Mouse (Mus musculus): ENCODE measurements around the gene Med27. TPM values are rescaled to one million over a fixed set of nuclear protein-coding genes. Genes with fewer than 3 reads are reported as not detected.
"Not testable (repeated sequence)": the region's sequence is repeated elsewhere in the genome, so short reads cannot be mapped to it uniquely, and the experiment has no call there.

Med27 gene
- total RNA-seq, 2 experiments from 2014 or later, result 26.5 to 28.2 TPM

DNA sequence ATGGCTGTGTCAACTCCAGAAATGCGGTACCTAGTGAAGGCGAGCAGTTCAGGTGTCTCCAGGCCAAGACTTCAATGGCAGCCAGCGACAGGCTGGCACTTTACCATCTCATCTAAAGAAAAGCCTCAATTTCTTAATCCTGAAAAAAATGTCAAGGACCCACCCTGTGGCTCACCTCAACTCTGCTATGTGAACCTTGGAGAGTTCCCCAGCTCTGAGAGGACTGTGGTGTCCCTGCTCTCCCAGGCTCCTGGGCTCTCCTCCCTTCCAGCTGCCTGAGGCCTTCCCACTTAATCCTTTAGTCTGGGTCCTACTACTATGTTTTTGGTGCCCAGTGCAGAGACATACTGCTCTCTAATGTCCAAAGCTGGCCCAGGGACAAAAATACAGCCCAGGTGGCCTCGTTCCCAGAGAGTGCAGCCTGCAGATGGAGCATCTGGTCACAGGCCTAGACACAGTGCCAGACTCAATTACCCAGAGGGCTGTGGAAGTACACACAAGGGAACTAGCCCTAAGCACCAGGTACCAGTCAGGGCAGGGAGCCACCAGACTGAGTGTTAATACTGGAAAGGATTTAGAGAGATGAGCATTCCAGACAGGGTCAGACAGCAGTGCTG lies 169.3 kb downstream of the Med27 start:
- DNase-seq (ENCODE audit: low spot score in 2 of 2), result no peak

DNA sequence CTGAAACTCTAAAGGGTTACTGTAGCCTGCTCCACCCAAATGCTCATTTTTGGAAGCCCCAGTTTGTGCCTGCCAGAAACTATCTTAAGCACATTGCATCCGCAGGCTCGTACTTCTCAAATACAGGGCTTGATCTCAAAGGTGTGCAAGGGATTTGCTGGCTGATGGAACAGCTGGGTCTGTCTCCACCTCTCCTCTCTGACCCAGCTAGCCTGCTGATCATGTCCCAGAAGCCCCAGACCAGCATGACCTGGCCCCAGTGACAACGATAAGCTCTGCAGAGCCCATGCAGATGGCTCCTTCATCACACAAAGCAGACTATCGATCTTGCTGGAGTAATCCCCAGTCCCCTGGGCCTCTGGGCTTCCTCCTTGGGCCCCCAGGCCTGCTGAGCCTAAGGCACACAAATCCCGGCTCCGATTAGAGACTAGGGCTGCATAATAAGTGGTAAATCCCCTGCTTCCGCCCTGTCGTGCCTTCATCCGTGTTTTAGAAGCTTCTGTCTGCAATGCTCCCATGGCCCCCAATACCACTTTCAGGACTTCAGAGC lies 170.1 kb downstream of the Med27 start:
- no peak for DNase-seq (ENCODE audit: low spot score in 2 of 2)

DNA sequence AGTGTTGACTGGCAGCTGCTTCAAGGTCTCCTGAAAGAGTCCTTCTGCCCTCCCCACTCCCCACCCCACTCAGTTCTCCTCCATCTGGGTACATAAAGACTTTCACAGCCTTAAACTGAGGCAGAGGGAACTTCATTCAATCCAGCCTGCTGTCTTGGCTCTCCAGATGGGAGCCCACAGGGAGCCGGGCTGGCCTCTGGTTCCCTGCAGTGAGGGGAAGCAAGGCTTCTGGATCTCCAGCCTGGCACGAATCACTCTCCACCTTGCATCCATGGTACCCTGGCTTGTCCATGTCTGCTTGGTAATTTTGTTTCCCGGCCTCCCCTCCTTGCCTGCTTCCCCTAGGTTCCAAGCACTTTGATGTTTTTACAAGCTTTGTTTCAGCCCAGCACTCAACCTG lies 172.8 kb downstream of the Med27 start:
- DNase-seq (ENCODE audit: low spot score in 2 of 2), result no peak

DNA sequence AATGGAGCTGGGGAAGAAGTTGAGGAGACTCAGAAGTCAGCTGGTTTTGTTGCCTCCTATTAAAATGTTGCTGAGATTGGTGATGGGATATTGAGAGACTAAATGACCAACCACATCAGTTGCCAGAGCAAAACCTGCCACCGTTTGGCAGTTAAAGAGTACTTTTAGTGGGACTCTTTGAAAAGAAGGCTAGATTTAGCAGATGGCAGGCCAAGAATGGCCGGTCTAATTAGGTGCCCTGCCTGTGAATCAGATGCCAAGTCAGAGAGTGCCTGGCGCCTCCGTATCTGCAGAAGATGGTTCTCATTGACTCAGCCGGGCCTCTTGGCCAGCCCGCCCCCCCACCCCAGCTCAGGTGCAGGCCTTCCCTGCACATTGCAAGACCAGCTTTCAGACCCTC lies 173.6 kb downstream of the Med27 start:
- DNase-seq (ENCODE audit: low spot score in 2 of 2), result no peak

DNA sequence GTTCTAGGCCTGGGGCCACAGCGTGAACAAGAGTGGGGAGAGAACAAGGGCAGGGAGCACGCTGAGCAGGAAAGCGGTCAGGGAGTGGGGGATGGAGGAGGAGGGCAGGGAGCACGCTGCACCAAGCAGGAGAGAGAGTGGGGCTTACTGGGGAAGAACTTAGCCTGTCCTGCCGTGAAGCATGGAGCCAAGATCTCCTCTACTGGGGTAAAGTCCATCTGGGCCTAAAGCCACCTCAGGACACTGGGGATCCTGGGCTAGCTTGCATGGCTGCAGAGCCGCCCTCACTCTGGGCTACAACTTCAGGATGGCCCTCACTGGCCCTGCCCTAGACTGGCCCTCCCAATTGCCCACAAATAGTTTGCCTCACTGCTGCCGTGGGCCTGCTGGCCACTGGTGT lies 174.9 kb downstream of the Med27 start:
- no peak for DNase-seq (ENCODE audit: low spot score in 2 of 2)

DNA sequence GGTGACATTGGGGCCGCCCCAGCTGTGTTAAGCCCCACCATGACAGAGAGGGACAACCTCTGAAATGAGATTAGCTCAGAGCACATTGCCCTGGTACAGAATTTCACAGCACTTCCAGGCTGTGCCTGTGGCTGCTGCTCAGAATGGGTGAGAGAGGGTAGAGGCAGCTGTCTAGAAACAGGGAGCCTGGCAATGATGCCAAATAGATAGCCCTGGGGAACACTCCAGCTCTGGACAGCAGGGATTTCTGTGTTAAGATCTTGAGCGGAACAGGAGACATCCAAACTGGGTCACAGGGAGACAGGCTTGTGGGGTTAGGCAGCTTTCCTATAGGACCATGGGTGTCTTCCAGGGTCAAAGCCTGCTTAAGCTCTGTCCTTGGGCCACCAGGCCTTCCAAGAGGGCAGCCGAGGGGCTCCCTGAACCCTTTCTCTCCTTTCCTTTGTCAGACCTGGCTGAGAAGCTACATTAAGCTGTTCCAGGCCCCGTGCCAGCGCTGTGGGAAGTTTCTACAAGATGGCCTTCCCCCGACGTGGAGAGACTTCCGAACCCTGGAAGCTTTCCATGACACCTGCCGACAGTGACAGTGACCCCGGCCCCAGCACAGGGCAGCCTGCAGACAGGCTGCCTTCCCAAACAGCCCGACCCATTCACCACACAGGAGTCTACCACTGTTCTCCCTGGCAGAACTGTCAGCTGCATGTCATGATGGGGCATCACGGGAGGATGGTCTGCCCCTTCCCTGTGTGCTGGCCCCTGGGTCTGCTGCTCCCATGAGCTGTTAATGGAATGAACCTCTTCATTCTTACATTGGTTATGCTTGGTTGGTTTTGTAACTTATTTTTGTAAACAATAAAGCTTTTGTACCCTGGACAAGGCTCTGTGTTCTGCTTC lies 177.5 kb downstream of the Med27 start:
- no peak for DNase-seq (ENCODE audit: low spot score in 2 of 2)

DNA sequence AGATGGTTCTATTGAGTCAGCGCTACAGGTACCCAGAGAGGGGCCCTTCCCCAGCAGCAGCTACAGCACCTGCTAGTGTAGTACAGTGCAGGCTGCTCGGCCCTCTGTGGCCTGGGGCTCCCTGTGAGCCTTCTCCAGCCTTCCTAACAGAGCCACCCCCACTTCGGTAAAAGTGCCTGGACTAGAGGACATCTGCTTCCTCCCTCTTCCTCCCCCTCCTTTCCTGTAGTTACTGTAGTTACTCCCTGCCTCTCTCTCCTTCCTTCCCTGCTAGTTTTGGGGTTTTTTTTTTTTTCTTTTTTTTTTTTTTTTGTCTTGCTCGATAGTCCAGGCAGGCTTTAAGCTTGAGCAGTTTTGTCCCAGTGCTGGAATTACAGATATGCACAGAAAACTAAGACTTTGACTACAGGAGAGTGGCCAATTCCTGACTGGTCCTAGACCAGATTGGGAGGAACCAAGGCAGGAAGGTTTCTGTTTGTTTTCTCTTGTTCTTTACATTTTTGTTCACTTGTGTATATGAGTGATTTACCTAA lies 178.7 kb downstream of the Med27 start:
- DNase-seq (ENCODE audit: low spot score in 2 of 2), result no peak

DNA sequence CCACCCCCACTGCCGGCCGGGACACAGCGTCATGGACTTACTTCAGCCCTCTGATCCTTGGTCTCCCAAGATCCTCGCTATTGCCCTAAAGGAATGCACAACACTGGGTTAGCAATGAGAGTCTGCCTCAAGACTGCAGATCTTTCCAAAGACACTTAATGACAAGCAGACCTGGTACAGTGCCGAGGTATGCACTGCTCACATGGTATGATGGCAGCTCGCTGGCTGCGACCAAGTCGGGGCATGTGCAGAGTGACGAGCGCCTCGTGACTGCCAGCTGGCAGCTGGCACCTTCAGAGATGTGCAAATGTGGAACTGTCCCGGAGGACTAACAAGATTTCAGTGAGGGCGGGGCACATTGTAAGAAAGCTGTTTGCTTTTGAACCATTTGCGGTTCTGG lies 179.6 kb downstream of the Med27 start:
- DNase-seq (ENCODE audit: low spot score in 2 of 2), result no peak

DNA sequence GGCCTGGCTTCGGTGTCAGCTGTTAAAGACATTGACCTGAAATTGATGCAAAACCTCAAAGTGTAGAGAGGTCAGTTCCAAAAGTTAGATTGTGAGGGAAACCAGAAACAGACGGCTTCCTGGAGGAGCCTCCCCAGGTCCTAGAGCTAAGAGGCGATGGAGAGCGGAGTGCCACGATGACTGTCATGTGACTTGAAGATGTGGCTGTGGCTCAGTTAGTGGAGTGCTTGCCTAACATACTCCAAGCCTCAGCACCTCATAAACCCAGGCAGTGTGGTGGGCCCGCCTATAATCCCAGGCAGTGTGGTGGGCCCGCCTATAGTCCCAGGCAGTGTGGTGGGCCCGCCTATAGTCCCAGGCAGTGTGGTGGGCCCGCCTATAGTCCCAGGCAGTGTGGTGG lies 180.9 kb downstream of the Med27 start:
- not testable (repeated sequence) for DNase-seq (ENCODE audit: low spot score in 2 of 2)

DNA sequence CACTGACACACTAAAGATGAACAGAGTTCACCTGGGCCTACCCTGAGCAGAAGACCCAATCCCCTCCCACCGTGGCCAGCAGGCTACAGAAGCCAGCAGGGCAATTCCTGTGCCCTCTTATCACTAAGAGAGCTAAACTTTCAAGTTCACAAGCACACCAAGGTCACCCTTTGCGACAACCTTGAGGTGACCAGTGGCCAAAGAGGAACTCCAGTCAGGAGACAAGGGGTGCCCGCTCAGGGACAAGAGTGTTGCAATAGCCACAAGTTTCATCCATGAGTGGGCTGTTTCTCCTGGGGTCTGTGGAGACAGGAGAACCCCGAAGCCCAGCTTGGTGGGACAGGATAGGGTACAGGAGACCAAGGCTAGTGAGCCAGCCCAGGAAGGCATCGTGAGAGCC lies 182.2 kb downstream of the Med27 start:
- DNase-seq (ENCODE audit: low spot score in 2 of 2), result no peak

DNA sequence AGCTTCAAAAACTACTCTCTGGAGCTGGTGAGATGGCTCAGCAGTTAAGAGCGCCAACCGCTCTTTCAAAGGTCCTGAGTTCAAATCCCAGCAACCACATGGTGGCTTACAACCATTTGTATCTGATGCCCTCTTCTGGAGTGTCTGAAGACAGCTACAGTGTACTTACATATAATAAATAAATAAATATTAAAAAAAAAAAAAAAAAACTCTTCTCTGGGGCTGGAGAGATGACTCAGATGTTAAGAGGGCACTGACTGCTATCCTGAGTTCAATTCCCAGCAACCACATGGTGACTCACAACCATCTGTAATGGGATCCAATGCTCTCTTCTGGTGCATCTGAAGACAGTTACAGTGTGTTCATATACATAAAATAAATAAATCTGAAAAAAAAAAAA lies 183.2 kb downstream of the Med27 start:
- DNase-seq (ENCODE audit: low spot score in 2 of 2), result not testable (repeated sequence)

DNA sequence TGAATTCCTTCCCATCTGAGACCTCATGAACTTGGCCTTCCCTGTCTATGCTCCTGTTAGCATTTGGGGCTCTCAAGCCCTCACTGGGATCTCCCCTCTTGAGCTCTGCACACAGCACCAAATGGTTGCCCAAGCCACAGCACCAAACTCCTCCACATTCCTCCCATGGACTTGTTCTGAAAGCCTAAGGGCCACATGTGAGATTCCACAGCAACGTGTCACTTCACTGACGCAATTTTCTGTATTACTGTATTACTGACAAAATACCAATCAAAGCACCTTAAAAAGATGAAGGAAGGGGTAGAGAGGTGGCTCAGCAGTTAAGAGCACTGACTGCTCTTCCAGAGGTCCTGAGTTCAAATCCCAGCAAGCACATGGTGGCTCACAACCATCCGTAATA lies 185.6 kb downstream of the Med27 start:
- no peak for DNase-seq (ENCODE audit: low spot score in 2 of 2)

DNA sequence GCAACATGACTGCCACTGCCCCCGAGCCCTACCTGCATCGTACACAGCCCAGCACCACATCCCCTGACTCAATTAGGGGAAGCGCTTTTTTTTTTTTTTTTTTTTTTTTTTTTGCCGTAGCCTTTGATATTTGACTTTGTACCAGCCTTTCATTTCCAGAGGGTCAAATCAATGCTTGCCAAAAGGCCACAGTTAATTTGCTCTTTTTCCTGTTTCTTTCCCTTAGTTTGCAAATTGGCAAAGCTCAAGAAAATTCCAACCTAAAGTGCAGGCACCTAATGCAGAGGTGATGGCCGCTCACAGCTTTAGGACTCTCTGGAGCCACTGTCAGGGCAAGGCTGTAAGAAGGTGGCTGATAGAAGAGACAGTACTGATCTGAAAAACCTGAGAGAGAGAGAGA lies 186.3 kb downstream of the Med27 start:
- no peak for DNase-seq (ENCODE audit: low spot score in 2 of 2)

DNA sequence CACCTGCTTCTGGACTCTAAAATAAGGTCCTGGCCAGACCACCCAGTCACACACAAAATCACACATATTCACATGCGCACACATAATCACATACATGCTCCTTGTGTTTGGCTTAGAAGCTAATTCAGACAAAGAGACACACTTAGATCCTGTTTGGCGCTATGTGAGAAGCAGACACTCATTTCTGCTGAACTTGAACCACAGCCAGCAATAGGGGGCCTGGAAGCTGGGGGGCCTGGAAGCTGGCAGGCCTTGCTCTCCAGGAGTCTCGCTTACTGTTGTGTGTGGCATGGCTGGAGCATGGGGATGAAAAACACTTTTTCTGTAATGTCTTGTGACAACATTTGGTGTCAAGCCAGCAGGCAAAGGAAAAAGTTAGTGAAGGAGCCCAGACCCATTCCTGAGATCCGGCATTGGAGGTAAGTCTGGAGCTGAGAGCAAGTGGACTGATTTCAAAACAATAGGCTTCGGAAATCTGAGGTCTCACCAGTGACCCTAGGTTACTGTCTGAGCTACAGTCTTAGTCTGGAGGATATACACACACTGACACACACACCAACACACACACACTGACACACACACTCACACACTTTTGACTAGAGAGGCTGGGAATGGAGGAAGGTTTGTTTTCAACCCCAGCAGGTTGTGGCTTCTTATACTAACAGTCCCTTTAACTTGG lies 189.1 kb downstream of the Med27 start:
- no peak for DNase-seq (ENCODE audit: low spot score in 2 of 2)

DNA sequence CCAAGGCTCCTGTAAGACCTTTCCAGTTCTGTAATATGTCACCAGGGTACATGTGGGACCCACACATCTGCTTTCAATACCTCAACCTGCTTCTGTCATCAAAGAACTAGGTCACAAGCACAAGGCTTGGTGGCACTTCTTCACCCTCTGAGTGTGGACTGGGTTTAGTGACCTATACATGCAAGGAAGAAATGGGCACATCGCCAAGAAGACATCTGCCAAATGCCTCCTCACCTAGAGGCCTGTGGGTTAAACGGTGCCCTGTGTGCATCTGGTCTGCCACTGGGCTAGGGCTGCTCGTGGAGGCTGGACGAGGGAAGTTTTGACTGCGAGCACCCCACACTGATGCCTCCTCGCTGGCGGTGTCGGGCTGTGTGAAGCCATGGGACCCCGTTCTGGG lies 189.9 kb downstream of the Med27 start:
- DNase-seq (ENCODE audit: low spot score in 2 of 2), result no peak

DNA sequence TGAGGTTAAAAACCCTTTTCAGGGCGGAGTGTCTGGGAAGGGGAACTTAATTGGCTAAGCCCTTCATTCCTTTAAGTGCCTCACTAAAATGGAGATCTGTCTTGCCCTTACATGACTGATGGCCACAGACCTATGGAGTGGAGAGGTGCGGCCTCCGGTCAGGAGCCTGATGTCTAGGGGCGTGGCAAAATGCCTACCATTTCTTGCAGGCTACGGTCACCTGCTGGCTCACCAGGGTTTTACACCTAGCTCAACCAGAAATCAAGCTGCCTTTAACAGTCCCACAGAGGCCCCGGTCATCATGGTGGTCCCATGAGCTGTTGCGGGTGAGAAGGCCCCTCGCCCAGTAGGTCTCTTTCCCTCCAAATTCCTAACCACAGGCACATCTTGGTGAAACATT lies 190.7 kb downstream of the Med27 start:
- no peak for DNase-seq (ENCODE audit: low spot score in 2 of 2)

DNA sequence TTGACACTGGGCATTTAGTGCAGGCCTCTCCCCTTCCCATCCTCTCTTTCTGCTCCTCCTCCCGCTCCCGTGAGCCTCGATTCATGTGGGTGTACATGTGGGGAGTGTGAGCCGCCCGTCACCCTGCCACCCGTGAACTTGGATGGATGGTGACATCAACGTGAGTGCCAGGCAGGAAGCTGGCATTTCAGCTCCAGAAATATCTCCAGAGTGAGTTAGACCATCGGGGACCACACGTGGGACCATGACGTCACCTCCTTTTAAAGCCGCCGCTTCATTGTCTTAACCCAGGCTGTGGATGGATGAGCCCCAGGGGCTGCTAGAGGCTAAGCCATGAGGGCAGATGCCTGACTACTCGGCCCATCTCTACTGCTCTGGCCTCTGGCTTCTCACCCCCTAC lies 195.4 kb downstream of the Med27 start:
- DNase-seq (ENCODE audit: low spot score in 2 of 2), result no peak

DNA sequence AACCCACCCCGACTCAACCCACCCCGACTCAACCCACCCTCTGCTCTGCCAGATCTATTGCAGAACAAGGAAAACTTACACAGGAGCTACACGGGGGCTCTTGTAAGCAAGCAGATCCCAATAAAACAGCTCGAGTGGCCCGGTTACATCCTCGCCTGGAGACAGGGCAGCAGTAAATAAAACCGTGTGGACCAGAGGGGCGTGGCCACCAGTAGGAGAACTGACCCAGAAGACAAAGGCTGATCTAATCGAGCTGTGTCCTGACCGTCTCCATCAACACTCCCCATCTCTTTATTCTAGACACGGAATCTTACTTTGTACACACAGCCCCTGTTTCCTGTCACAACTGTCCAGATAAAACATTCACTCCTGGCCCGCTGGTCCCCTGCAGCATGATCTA lies 200.0 kb downstream of the Med27 start:
- no peak for DNase-seq (ENCODE audit: low spot score in 2 of 2)

DNA sequence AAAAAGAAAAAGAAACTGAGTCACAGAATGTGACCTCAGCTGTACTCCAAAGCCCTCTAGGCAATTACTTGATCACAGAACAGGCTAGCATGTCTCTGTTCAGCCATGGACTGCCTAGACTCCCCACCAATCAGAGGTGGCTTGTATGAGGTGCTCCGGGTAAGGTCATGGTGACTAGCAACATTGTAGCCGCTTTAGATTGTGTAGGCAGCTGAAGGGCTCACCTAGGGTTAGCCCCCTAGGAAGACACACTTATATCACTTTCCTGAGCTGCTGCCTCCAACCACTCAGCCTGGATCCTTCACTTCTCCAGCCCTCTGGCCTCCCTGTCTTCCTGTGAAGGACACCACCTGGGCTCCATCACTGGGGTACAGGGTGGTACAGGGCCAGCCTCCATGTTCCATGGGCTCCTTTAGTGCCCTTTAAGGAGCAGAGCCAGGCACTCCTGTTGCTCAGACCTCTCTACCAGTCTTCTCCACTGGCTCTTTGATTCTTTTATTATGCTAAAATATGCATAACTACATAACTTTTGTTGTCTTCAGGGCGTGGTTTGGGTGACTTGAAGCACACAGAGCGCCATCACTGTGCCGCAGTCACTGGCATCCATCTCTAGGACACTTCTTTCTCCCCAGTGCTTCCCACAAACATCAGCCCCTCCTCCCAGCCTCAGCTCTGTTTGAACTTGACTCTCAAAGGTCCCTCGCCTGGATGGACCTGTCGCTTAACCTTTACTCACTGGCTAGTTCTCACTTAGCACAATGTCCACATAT lies 205.4 kb downstream of the Med27 start:
- no peak for DNase-seq (ENCODE audit: low spot score in 2 of 2)

DNA sequence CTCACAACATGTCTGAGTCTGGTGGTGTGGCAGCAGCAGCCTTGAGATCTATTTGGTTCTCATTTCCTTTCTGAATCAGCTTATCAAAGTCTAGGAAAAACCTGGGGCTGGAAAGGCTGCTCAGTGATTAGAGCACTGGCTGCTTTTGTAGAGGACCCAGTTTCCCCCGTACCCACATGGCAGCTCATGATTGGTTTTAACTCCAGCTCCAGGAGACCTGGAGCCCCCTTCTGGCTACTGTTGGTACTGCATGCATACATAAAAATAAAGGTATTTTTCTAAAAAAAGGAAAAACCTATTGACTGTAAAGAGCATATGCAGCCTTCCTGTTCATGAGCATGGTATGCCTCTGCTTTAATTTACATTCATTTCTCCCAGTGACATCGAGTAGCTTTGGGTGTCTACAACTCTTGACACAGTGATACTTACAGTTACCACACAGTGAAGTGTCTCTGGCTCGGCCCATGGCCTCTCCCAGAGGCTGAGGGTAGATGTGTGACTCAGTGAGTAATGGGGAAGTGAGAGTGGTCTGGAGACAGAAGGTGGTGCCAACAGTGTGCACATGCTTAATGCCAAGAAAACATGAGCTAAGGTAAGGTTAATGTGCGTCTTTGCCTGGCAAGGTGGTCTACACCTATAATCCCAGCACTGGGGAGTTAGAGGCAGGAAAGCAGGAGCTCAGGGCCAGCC lies 207.5 kb downstream of the Med27 start:
- DNase-seq (ENCODE audit: low spot score in 2 of 2), result peak; percentile 57

Data from adrenal gland, adult 18-20 months (tissue).